Mouse (Mus musculus): ENCODE data around the gene Tspan18. TPM values are rescaled to one million over a fixed set of nuclear protein-coding genes. Genes with fewer than 3 reads are reported as not detected.

Tspan18 gene
- polyA plus RNA-seq, 1 experiment from 2014 or later, result 34.5 TPM

DNA sequence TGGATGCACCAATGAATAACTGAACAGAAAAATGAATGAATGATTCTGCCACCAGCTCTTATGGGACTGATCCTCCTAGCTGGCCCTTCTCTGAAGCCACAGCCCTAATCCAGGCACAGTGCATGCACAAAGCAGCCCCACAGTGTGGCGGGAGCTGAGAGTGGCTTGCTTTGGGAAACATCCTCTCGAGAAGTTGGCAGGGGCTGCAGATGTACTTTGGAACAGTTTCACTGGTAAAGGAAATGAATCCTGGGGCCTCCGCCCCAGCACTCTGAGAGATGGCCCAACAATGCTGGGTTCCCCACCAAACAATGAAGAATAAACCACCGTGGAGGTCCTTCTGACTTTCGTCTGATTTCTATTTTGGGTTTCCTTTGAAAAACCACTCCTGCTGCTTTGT, 64.2 kb downstream of the Tspan18 start:
- Histone ChIP-seq H3K27ac (replicated peaks; ENCODE audit: low read depth, low read length) (no peak overlapping the region), H3K9ac (ENCODE audit: low read depth, low read length) (no peak overlapping the region), H3K36me3 (ENCODE audit: control insufficient read depth, insufficient read depth, low read length) (no peaks in the 10 kb centered on the region), H3K4me2 (ENCODE audit: low read depth, low read length) (no peak overlapping the region), H3K9me3 (ENCODE audit: control insufficient read depth, low read length) (no peaks in the 10 kb centered on the region), H3K4me3 (ENCODE audit: low read depth, low read length) (no peak overlapping the region), H3K4me1 (ENCODE audit: control insufficient read depth, insufficient read depth, low read length) (peaks cover 10% of the 10 kb centered on the region; the same call in 1 of the 2 replicates), H3K27me3 (replicated peaks; ENCODE audit: control insufficient read depth, insufficient read depth, low read length) (no peaks in the 10 kb centered on the region)
- ATAC-seq (ENCODE audit: low read depth), result no peak
- 60% methylated on average over 5 of the region's 5 CpGs for WGBS
- DNase-seq (ENCODE audit: low spot score), result no peak

DNA sequence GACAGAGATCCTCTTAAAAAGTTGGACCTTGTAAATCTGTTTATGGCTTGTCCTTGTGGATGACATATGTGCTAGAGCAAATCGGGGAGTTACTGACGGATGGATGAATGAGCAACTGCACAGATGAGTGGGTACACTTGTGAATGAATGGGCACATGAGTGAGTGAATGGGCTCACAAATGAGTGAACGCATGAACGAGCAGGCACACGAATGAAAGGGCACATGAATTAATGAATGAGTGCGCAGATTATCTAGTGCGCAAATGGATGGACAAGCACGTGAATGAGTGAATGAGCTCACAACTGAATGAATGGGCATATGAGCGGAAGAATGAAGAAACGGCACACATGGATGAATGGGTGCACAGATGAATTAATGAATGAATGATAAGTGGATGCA, 64.7 kb downstream of the Tspan18 start:
- Histone ChIP-seq H3K4me2 (ENCODE audit: low read depth, low read length) (no peak overlapping the region), H3K9ac (ENCODE audit: low read depth, low read length) (no peak overlapping the region), H3K27ac (replicated peaks; ENCODE audit: low read depth, low read length) (no peak overlapping the region), H3K27me3 (replicated peaks; ENCODE audit: control insufficient read depth, insufficient read depth, low read length) (no peaks in the 10 kb centered on the region), H3K9me3 (ENCODE audit: control insufficient read depth, low read length) (no peaks in the 10 kb centered on the region), H3K4me1 (ENCODE audit: control insufficient read depth, insufficient read depth, low read length) (peaks cover 10% of the 10 kb centered on the region; the same call in 1 of the 2 replicates), H3K4me3 (ENCODE audit: low read depth, low read length) (no peak overlapping the region), H3K36me3 (ENCODE audit: control insufficient read depth, insufficient read depth, low read length) (no peaks in the 10 kb centered on the region)
- 94% methylated on average over 10 of the region's 10 CpGs for WGBS
- DNase-seq (ENCODE audit: low spot score) (no peak), ATAC-seq (ENCODE audit: low read depth) (no peak)

DNA sequence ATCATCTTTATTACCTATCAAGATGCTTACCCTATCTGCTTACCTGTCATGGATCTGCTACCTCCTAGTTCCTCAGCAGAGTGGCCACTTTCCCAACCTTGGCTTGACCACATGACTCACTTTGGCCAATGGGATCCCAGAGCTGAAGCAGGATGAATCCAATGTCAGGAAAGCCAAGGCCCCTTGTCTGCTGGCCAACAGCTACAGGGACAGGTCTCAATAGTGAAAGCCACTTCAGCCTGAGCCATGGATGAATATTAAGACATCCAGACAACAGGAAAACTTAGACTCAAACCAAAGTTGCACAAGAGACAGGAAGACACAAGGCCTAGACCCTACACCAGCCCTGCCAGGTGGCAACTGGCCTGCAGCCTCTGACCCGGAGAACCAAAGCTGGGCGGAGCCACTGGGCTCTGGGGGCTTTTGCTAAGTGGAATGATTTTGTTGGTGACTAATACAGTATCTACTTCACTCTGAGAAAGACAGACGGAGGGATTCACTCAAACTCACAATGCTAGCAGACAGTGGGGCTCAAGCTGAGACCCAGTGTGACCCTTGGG, 65.5 kb downstream of the Tspan18 start:
- 92% methylated on average over 3 of the region's 3 CpGs for WGBS
- no peak overlapping the region for H3K27ac ChIP-seq (replicated peaks; ENCODE audit: low read depth, low read length)
- H3K4me1 ChIP-seq (ENCODE audit: control insufficient read depth, insufficient read depth, low read length), result 0 out of 2 replicates have a peak, but pooled peaks cover 5% of the 10 kb centered on the region
- no peak overlapping the region for H3K4me2 ChIP-seq (ENCODE audit: low read depth, low read length)
- no peaks in the 10 kb centered on the region for H3K9me3 ChIP-seq (ENCODE audit: control insufficient read depth, low read length)
- H3K9ac ChIP-seq (ENCODE audit: low read depth, low read length), result no peak overlapping the region
- DNase-seq (ENCODE audit: low spot score), result no peak
- H3K27me3 ChIP-seq (replicated peaks; ENCODE audit: control insufficient read depth, insufficient read depth, low read length), result no peaks in the 10 kb centered on the region
- no peak for ATAC-seq (ENCODE audit: low read depth)
- H3K4me3 ChIP-seq (ENCODE audit: low read depth, low read length), result no peak overlapping the region
- H3K36me3 ChIP-seq (ENCODE audit: control insufficient read depth, insufficient read depth, low read length), result no peaks in the 10 kb centered on the region

DNA sequence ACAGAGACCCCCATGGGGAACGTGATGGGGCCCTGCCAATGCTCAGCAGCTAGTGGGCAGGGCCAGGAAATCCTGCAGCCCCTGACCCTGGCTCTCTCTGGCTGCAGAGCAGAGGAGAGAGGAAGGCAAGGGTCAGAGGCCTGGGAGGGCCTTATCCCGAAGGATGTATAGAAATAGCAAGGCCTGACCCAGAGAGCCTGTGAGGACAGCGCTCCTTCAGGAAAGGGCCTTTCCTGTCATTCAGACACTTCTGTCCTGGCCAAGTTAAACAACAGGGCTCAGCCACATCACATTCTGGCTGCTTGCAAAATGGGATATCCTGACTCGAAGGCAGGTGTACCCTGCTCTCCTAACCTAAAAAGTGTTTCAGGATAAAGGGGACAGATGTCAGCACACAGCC, 66.5 kb downstream of the Tspan18 start:
- Histone ChIP-seq H3K9me3 (ENCODE audit: control insufficient read depth, low read length) (no peaks in the 10 kb centered on the region), H3K4me3 (ENCODE audit: low read depth, low read length) (no peak overlapping the region), H3K4me1 (ENCODE audit: control insufficient read depth, insufficient read depth, low read length) (0 out of 2 replicates have a peak, but pooled peaks cover 5% of the 10 kb centered on the region), H3K27me3 (replicated peaks; ENCODE audit: control insufficient read depth, insufficient read depth, low read length) (no peaks in the 10 kb centered on the region), H3K4me2 (ENCODE audit: low read depth, low read length) (no peak overlapping the region), H3K27ac (replicated peaks; ENCODE audit: low read depth, low read length) (no peak overlapping the region), H3K36me3 (ENCODE audit: control insufficient read depth, insufficient read depth, low read length) (no peaks in the 10 kb centered on the region), H3K9ac (ENCODE audit: low read depth, low read length) (no peak overlapping the region)
- DNase-seq (ENCODE audit: low spot score) (no peak), ATAC-seq (ENCODE audit: low read depth) (no peak)
- WGBS, result 42% methylated on average over 4 of the region's 4 CpGs

DNA sequence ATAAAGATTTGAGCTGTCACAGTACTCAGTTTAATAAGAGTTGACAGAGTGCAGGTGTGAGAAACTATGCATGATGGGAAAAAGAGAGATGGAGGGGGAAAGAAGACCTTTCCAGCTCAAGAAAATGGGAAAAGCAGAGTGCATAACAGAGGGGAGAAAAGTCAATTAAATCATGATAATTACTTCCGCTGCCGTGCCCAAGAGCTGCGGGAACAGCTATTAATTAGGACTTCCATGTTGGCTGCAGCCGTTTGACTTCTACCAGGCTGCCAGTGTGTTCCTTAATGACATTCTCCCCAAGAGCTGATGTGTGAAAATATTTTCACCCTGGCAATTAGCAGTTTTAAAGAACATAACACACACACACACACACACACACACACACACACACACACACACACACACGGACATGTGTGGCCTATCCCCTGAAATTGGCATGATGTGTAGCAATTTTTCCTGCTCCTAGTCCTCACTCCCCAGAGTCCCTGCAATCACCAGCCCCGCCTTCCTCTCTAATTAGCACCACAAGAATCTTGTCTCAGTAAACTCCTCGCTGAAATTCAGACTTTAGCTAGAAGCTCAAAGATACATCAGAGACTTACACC, 67.6 kb downstream of the Tspan18 start:
- no peak for ATAC-seq (ENCODE audit: low read depth)
- 0 out of 2 replicates have a peak, but pooled peaks cover 5% of the 10 kb centered on the region for H3K4me1 ChIP-seq (ENCODE audit: control insufficient read depth, insufficient read depth, low read length)
- WGBS, result 49% methylated on average over 7 of the region's 7 CpGs

DNA sequence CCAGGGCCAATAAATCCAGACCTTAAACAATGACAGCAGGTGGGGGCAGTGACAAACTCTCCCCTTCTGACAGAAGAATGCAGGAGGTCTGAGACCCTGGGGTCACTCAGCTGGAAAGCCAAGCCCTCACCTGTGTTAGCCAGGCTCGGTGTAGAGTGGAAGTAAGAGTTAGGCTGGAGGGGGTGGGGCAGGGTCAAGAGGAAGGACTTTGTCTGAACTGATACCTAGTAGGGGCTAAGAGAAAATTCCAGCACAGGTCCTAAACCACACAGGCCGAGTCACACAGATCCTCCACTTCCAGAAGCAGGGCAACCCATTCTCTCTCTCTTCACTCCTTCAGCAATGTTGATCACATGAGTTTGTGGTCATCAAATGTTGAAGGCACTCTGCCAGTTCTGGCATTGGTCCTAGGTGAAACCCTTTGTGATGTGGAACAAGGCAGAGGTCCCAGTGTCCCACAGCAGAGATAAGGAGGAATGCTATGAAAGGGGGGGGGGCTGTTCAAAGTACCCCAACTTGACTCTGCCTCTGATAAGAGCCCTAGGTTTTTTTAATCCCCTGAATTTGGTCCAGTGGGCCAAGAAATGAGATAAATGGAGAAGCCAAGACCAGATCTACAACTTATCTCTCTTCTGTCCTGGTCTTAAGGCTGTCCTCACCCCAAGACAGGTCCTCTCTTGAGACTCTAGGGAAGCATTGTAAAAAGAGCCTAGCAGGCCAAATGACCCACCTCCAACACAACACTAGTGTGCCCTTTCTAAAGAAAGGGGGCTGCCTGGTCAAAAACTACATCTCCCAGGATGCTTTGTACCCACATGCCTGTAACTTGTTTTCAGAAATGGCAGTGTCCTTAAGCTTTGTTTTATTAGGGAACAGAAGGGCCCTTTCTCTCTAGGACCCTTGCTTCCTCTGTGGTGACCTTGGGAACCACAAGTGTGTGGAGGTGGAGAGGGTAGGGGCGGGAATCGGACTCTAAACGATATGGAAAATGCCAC, 71.7 kb downstream of the Tspan18 start:
- H3K4me2 ChIP-seq (ENCODE audit: low read depth, low read length), result no peak overlapping the region
- H3K27ac ChIP-seq (replicated peaks; ENCODE audit: low read depth, low read length), result no peak overlapping the region
- ATAC-seq (ENCODE audit: low read depth), result no peak
- peaks cover 7% of the 10 kb centered on the region; the same call in 1 of the 2 replicates for H3K4me1 ChIP-seq (ENCODE audit: control insufficient read depth, insufficient read depth, low read length)
- WGBS, result 67% methylated on average over 5 of the region's 5 CpGs
- no peak overlapping the region for H3K9ac ChIP-seq (ENCODE audit: low read depth, low read length)
- no peak for DNase-seq (ENCODE audit: low spot score)
- H3K27me3 ChIP-seq (replicated peaks; ENCODE audit: control insufficient read depth, insufficient read depth, low read length), result no peaks in the 10 kb centered on the region
- no peaks in the 10 kb centered on the region for H3K36me3 ChIP-seq (ENCODE audit: control insufficient read depth, insufficient read depth, low read length)
- H3K9me3 ChIP-seq (ENCODE audit: control insufficient read depth, low read length), result no peaks in the 10 kb centered on the region
- H3K4me3 ChIP-seq (ENCODE audit: low read depth, low read length), result no peak overlapping the region

More for the DNA sequence above, 67.6 kb downstream of the Tspan18 start:
- no peak for DNase-seq (ENCODE audit: low spot score)
- H3K9me3 ChIP-seq (ENCODE audit: control insufficient read depth, low read length), result no peaks in the 10 kb centered on the region
- no peak overlapping the region for H3K4me3 ChIP-seq (ENCODE audit: low read depth, low read length)
- H3K36me3 ChIP-seq (ENCODE audit: control insufficient read depth, insufficient read depth, low read length), result no peaks in the 10 kb centered on the region
- no peak overlapping the region for H3K4me2 ChIP-seq (ENCODE audit: low read depth, low read length)
- no peak overlapping the region for H3K27ac ChIP-seq (replicated peaks; ENCODE audit: low read depth, low read length)
- no peaks in the 10 kb centered on the region for H3K27me3 ChIP-seq (replicated peaks; ENCODE audit: control insufficient read depth, insufficient read depth, low read length)
- H3K9ac ChIP-seq (ENCODE audit: low read depth, low read length), result no peak overlapping the region

DNA sequence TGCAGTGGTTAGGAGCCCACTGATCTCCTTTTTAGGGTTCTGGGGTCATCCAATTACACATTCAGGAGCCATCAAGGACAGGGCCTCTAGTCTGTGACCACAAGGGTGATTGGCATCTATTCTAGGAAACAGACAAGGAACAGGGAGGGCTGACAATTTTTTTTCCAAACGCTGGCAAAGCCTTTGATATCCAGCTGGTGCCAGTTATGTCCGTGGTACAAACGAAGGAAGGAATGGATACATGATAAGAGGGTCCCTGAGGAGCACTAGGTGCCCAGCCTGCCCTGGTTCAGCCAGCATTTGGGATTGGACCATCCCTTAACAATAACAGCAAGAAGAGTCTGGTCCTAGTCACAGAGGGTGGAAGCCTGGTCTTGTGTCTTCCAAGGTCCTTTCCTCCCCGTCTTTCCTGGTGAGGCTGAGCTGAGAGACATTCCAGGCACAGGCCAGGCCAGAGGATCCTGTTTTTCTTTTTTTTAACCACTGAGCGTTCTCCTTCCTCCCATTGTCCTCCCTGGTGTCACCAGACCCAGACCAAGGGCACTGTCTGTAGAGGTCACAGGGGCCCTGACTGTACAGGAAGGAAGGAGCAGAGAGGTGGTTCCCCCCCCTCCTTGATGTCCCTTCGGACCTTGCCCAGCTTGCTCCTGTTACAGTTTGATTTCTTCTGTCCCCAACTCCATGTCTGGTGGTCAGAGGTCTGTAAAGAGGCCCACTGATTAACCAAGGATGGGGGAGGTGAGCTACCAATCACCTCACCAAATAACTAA, 72.6 kb downstream of the Tspan18 start:
- peaks cover 6% of the 10 kb centered on the region; the same call in 1 of the 2 replicates for H3K4me1 ChIP-seq (ENCODE audit: control insufficient read depth, insufficient read depth, low read length)
- H3K4me3 ChIP-seq (ENCODE audit: low read depth, low read length), result no peak overlapping the region
- no peak for DNase-seq (ENCODE audit: low spot score)

DNA sequence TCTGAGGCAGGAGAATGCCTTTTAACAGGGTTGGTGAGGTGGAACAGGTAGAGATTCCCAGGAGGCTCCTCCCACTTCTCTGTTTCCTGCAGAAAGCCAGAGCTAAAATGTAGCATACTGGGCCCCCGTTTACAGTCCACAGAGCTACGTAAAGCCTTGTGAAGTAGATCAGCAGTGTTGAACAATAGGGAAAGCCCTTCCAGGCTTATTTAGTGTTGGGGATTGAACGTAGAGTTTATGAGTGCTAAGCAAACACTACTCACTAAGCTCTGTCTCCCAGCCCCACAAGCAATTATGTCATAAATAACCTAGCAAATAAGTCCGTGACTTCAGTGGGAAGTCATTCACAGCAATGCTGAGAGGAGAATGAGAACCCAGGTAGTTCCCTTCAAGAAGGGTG, 76.7 kb downstream of the Tspan18 start:
- no peak overlapping the region for H3K4me3 ChIP-seq (ENCODE audit: low read depth, low read length)
- DNase-seq (ENCODE audit: low spot score), result no peak
- no peak overlapping the region for H3K9ac ChIP-seq (ENCODE audit: low read depth, low read length)
- H3K27ac ChIP-seq (replicated peaks; ENCODE audit: low read depth, low read length), result no peak overlapping the region
- no peak overlapping the region for H3K4me2 ChIP-seq (ENCODE audit: low read depth, low read length)
- 59% methylated on average over 4 of the region's 4 CpGs for WGBS
- no peaks in the 10 kb centered on the region for H3K27me3 ChIP-seq (replicated peaks; ENCODE audit: control insufficient read depth, insufficient read depth, low read length)
- ATAC-seq (ENCODE audit: low read depth), result no peak
- no peaks in the 10 kb centered on the region for H3K9me3 ChIP-seq (ENCODE audit: control insufficient read depth, low read length)
- peaks cover 2% of the 10 kb centered on the region; the same call in 1 of the 2 replicates for H3K4me1 ChIP-seq (ENCODE audit: control insufficient read depth, insufficient read depth, low read length)
- no peaks in the 10 kb centered on the region for H3K36me3 ChIP-seq (ENCODE audit: control insufficient read depth, insufficient read depth, low read length)

More for the DNA sequence above, 72.6 kb downstream of the Tspan18 start:
- no peak; the same call in 1 of the 2 replicates for ATAC-seq (ENCODE audit: low read depth)
- WGBS, result 56% methylated on average over 6 of the region's 6 CpGs
- Histone ChIP-seq H3K4me2 (ENCODE audit: low read depth, low read length) (no peak overlapping the region), H3K9ac (ENCODE audit: low read depth, low read length) (no peak overlapping the region), H3K36me3 (ENCODE audit: control insufficient read depth, insufficient read depth, low read length) (no peaks in the 10 kb centered on the region), H3K27me3 (replicated peaks; ENCODE audit: control insufficient read depth, insufficient read depth, low read length) (no peaks in the 10 kb centered on the region), H3K9me3 (ENCODE audit: control insufficient read depth, low read length) (no peaks in the 10 kb centered on the region), H3K27ac (replicated peaks; ENCODE audit: low read depth, low read length) (no peak overlapping the region)

Data from embryonic facial prominence, embryonic 14.5 days (tissue).